In genomic region chr11:68622751-68623150, GRCm38 (mm10) we compare ENCODE assay signal across 9 mouse cellular contexts. TPM values are rescaled to one million over a fixed set of nuclear protein-coding genes. Genes with fewer than 3 reads are reported as not detected.
A peak's percentile ranks its signal among the peaks of the same experiment; 100 is the strongest.
DNase-seq lines count a peak whose midpoint lies in the region; ATAC-seq and TF ChIP-seq lines count a peak whose summit lies in the region.
"Had no signal": no experiment of that assay in that cellular context is flagged by ENCODE, and none has a peak within 500 bp of the region (broad histone marks: within the 10 kb centered on the region; RNA-seq: fewer than 3 reads in every experiment).

No protein-coding gene starts in this region.

- H3K27ac ChIP-seq in kidney, embryonic 16.5 days (ENCODE audit: low read length), result peak overlapping the region; percentile 91
- H3K27ac ChIP-seq in forebrain, embryonic 15.5 days (replicated peaks), result no peak overlapping the region
- peak overlapping the region; percentile 89 for H3K27ac ChIP-seq in intestine, embryonic 14.5 days (ENCODE audit: low read depth)
- peak overlapping the region; percentile 38; the same call in 1 of the 2 replicates for H3K27ac ChIP-seq in midbrain, postnatal 0 days (ENCODE audit: low read depth, low read length)

- WGBS in kidney, embryonic 16.5 days, result 41% methylated on average over 9 of the region's 9 CpGs
- 71% methylated on average over 9 of the region's 9 CpGs for WGBS in forebrain, embryonic 15.5 days
- WGBS in intestine, embryonic 14.5 days, result 27% methylated on average over 9 of the region's 9 CpGs
- 85% methylated on average over 9 of the region's 9 CpGs for WGBS in midbrain, postnatal 0 days

- TF ChIP-seq CTCF in midbrain, postnatal 0 days (IDR thresholded peaks at IDR 0.05), result no peak

- no peaks in the 10 kb centered on the region for H3K36me3 ChIP-seq in kidney, embryonic 16.5 days (ENCODE audit: insufficient read depth, low read length)
- H3K36me3 ChIP-seq in forebrain, embryonic 15.5 days, result no peaks in the 10 kb centered on the region
- no peaks in the 10 kb centered on the region for H3K36me3 ChIP-seq in intestine, embryonic 14.5 days (ENCODE audit: control insufficient read depth, insufficient read depth, low read length)
- H3K36me3 ChIP-seq in midbrain, postnatal 0 days (ENCODE audit: insufficient read depth, low read length), result no peaks in the 10 kb centered on the region

- no peak for DNase-seq in kidney, adult 9 months
- DNase-seq in intestine, embryonic 14.5 days (ENCODE audit: low spot score), result no peak
- no peak for DNase-seq in midbrain, postnatal 0 days (ENCODE audit: low spot score)
- no peak for DNase-seq in c-Kit-positive CD71-positive TER-119-positive erythroid progenitor cells, embryonic 14.5 days (ENCODE audit: low spot score)
- no peak for DNase-seq in embryo, embryonic 11 days

- H3K9me3 ChIP-seq in kidney, embryonic 16.5 days (ENCODE audit: low read length), result no peaks in the 10 kb centered on the region
- H3K9me3 ChIP-seq in forebrain, embryonic 15.5 days, result no peaks in the 10 kb centered on the region
- H3K9me3 ChIP-seq in intestine, embryonic 14.5 days (ENCODE audit: control insufficient read depth, low read length), result no peaks in the 10 kb centered on the region
- H3K9me3 ChIP-seq in midbrain, postnatal 0 days (ENCODE audit: low read length), result no peaks in the 10 kb centered on the region

- no peak overlapping the region for H3K4me3 ChIP-seq in kidney, embryonic 16.5 days (ENCODE audit: low read length)
- H3K4me3 ChIP-seq in forebrain, embryonic 15.5 days, result no peak overlapping the region
- no peak overlapping the region for H3K4me3 ChIP-seq in intestine, embryonic 14.5 days (ENCODE audit: low read depth, low read length)
- H3K4me3 ChIP-seq in midbrain, postnatal 0 days (ENCODE audit: low read depth, low read length), result no peak overlapping the region; the same call in 1 of the 2 replicates

- H3K9ac ChIP-seq in kidney, embryonic 16.5 days (replicated peaks; ENCODE audit: low read length), result no peak overlapping the region
- H3K9ac ChIP-seq in forebrain, embryonic 15.5 days (replicated peaks), result no peak overlapping the region
- no peak overlapping the region for H3K9ac ChIP-seq in intestine, embryonic 14.5 days (ENCODE audit: low read length)
- H3K9ac ChIP-seq in midbrain, postnatal 0 days (replicated peaks; ENCODE audit: low read length, poor library complexity, severe bottlenecking), result no peak overlapping the region

- ATAC-seq in kidney, embryonic 16.5 days (ENCODE audit: low FRiP score, low TSS enrichment), result peak; percentile 36
- ATAC-seq in forebrain, embryonic 15.5 days (replicated peaks), result no peak
- no peak for ATAC-seq in intestine, embryonic 14.5 days (replicated peaks; ENCODE audit: low FRiP score, low TSS enrichment, low read depth)
- ATAC-seq in midbrain, postnatal 0 days (ENCODE audit: low FRiP score), result no peak
- ATAC-seq in inflammation-experienced regulatory T-cells, adult 6 months, result no peak

- no peaks in the 10 kb centered on the region for H3K27me3 ChIP-seq in kidney, embryonic 16.5 days (ENCODE audit: insufficient read depth, low read length)
- no peaks in the 10 kb centered on the region for H3K27me3 ChIP-seq in forebrain, embryonic 15.5 days
- no peaks in the 10 kb centered on the region for H3K27me3 ChIP-seq in intestine, embryonic 14.5 days (replicated peaks; ENCODE audit: control insufficient read depth, insufficient read depth, low read length)
- H3K27me3 ChIP-seq in midbrain, postnatal 0 days (ENCODE audit: insufficient read depth, low read length), result no peaks in the 10 kb centered on the region

- H3K4me2 ChIP-seq in kidney, embryonic 16.5 days (replicated peaks; ENCODE audit: low read depth, low read length), result peak overlapping the region; percentile 52
- H3K4me2 ChIP-seq in forebrain, embryonic 15.5 days (replicated peaks), result peak overlapping the region; percentile 49; the same call in 1 of the 2 replicates
- peak overlapping the region; percentile 46 for H3K4me2 ChIP-seq in intestine, embryonic 14.5 days (ENCODE audit: low read length)
- peak overlapping the region; percentile 48; the same call in 1 of the 2 replicates for H3K4me2 ChIP-seq in midbrain, postnatal 0 days (ENCODE audit: low read depth, low read length, poor library complexity, severe bottlenecking)

- peaks cover 18% of the 10 kb centered on the region for H3K4me1 ChIP-seq in kidney, embryonic 16.5 days (ENCODE audit: insufficient read depth, low read length)
- H3K4me1 ChIP-seq in forebrain, embryonic 15.5 days, result peaks cover 11% of the 10 kb centered on the region
- H3K4me1 ChIP-seq in intestine, embryonic 14.5 days (replicated peaks; ENCODE audit: control insufficient read depth, insufficient read depth, low read length), result peaks cover 18% of the 10 kb centered on the region
- H3K4me1 ChIP-seq in midbrain, postnatal 0 days (ENCODE audit: insufficient read depth, low read length), result no peaks in the 10 kb centered on the region

RNA-seq across cellular contexts. Expression of gene Ccdc42, which starts 35.9 kb away (rescaled TPM):
- polyA plus RNA-seq in kidney, embryonic 16.5 days (2015; fragmentation: Nextera tagmentation; extraction: Ambion mirVana), result 3.3 and 3.5 TPM in 2 replicates
- 0.18 and 0.45 TPM in 2 replicates for polyA plus RNA-seq in forebrain, embryonic 15.5 days (2015; fragmentation: Nextera tagmentation; extraction: Ambion mirVana)
- polyA plus RNA-seq in intestine, embryonic 14.5 days (2014; fragmentation: Nextera tagmentation; extraction: Ambion mirVana), result 0.32 TPM in 2 replicates
- total RNA-seq in midbrain, postnatal 0 days (2014; rRNA removed), result 0.33 TPM in 1 of 2 replicates, not detected in the other
- polyA plus RNA-seq in midbrain, postnatal 0 days (2015; fragmentation: Nextera tagmentation; extraction: Ambion mirVana), result 0.37 and 0.51 TPM in 2 replicates
- polyA plus RNA-seq in inflammation-experienced regulatory T-cells, adult 6 months (2017; shearing (Covaris generic)), result not detected
- total RNA-seq: neutrophil, adult 5-6 weeks had no signal
